Mouse (Mus musculus) CH12.LX (cell line): ENCODE data around the gene Ficd. TPM values are rescaled to one million over a fixed set of nuclear protein-coding genes. Genes with fewer than 3 reads are reported as not detected.

ENCODE experiments used
- DNase-seq: peaks from one replicate; pipeline ENCODE4 v3.0.0-alpha.2; 2013; ENCODE audit errors: extremely low read depth
- H3K27ac ChIP-seq: 2 replicates; pipeline ENCODE4 v1.5.1; 2012; ENCODE audit warnings: low read depth, mild to moderate bottlenecking, control low read depth, moderate library complexity; ENCODE audit not compliant: insufficient read depth
- H3K27me3 ChIP-seq: replicated peaks from 2 replicates; pipeline ENCODE3; 2012; ENCODE audit warnings: inconsistent platforms
- H3K36me3 ChIP-seq, 2 experiments: replicated peaks in 1 of 2; 2 replicates each; pipeline versions ENCODE3 to v1.6.1; 2012; ENCODE audit warnings: inconsistent platforms in 1 of 2, low read length in 1 of 2, mild to moderate bottlenecking in 1 of 2, mixed read lengths in 1 of 2, moderate library complexity in 1 of 2; ENCODE audit not compliant: control insufficient read depth in 1 of 2, insufficient read depth in 1 of 2
- H3K4me1 ChIP-seq, 2 experiments: 2 replicates each; pipeline ENCODE4 v1.6.1; 2012; ENCODE audit warnings: inconsistent platforms in 1 of 2, moderate library complexity in 1 of 2; ENCODE audit not compliant: insufficient read depth in 2 of 2, control insufficient read depth in 1 of 2
- H3K4me2 ChIP-seq: 2 replicates; pipeline ENCODE4 v1.6.1; 2012; ENCODE audit warnings: low read depth, mild to moderate bottlenecking, control low read depth; ENCODE audit not compliant: poor library complexity, insufficient read depth, severe bottlenecking
- H3K4me3 ChIP-seq, 3 experiments: fragments of 150-350 bp in 1 of 3; sonication (generic) in 1 of 3; replicated peaks in 1 of 3; 2 replicates each; pipeline versions ENCODE3 to v1.5.1; 2011 to 2012; ENCODE audit warnings: low read depth in 2 of 3, low read length in 2 of 3, mild to moderate bottlenecking in 2 of 3, moderate library complexity in 2 of 3, control low read depth in 1 of 3, improper control_type of control experiment in 1 of 3, inconsistent platforms in 1 of 3, mixed read lengths in 1 of 3; ENCODE audit not compliant: poor library complexity in 1 of 3
- H3K79me2 ChIP-seq: replicated peaks from 2 replicates; pipeline ENCODE4 v1.6.1; 2012; ENCODE audit warnings: mild to moderate bottlenecking, moderate library complexity; ENCODE audit not compliant: control insufficient read depth, poor library complexity, insufficient read depth, severe bottlenecking; ENCODE audit errors: extremely low read depth
- H3K9ac ChIP-seq: 2 replicates; pipeline ENCODE4 v1.6.1; 2012; ENCODE audit warnings: low read depth, mild to moderate bottlenecking, control low read depth, moderate library complexity; ENCODE audit not compliant: insufficient read depth
- H3K9me3 ChIP-seq: replicated peaks from 2 replicates; pipeline ENCODE3; 2012; ENCODE audit warnings: low read length, inconsistent platforms, mixed read lengths
- ELF1 ChIP-seq: IDR thresholded peaks from 2 replicates; pipeline ENCODE4 v1.6.1; 2014; ENCODE audit warnings: low read depth, mild to moderate bottlenecking, inconsistent platforms, low read length, improper control_type of control experiment
- EP300 ChIP-seq: IDR thresholded peaks from 2 replicates; pipeline ENCODE4 v1.6.1; 2011; ENCODE audit warnings: low read length, improper control_type of control experiment
- ETS1 ChIP-seq: conservative IDR thresholded peaks from 2 replicates; pipeline ENCODE4 v1.6.1; 2012; ENCODE audit warnings: low read depth, mild to moderate bottlenecking, inconsistent platforms, low read length, improper control_type of control experiment, moderate library complexity
- HCFC1 ChIP-seq: IDR thresholded peaks from 2 replicates; pipeline ENCODE4 v1.6.1; 2012; ENCODE audit warnings: low read depth, mild to moderate bottlenecking, inconsistent platforms, low read length, improper control_type of control experiment
- IRF4 ChIP-seq: IDR thresholded peaks from 2 replicates; pipeline ENCODE4 v1.6.1; 2014; ENCODE audit warnings: low read depth, mild to moderate bottlenecking, inconsistent platforms, low read length, improper control_type of control experiment
- JUN ChIP-seq: IDR thresholded peaks from 2 replicates; pipeline ENCODE4 v1.6.1; 2011; ENCODE audit warnings: low read depth, mild to moderate bottlenecking, low read length, improper control_type of control experiment, moderate library complexity; ENCODE audit not compliant: insufficient read depth
- KAT2A ChIP-seq: IDR thresholded peaks from 2 replicates; pipeline ENCODE4 v1.6.1; 2012; ENCODE audit warnings: low read length, improper control_type of control experiment, inconsistent platforms; ENCODE audit not compliant: insufficient replicate concordance
- MEF2A ChIP-seq: IDR thresholded peaks from 2 replicates; pipeline ENCODE4 v1.6.1; 2014; ENCODE audit warnings: low read depth, mild to moderate bottlenecking, inconsistent platforms, low read length, improper control_type of control experiment, borderline replicate concordance
- NELFE ChIP-seq: IDR thresholded peaks from 2 replicates; pipeline ENCODE4 v1.6.1; 2011; ENCODE audit warnings: low read depth, low read length, improper control_type of control experiment
- POLR2AphosphoS2 ChIP-seq: IDR thresholded peaks from 2 replicates; pipeline ENCODE4 v1.6.1; 2011; ENCODE audit warnings: low read depth, low read length, improper control_type of control experiment
- RAD21 ChIP-seq: IDR thresholded peaks from 2 replicates; pipeline ENCODE4 v1.6.1; 2011; ENCODE audit warnings: low read depth, mild to moderate bottlenecking, low read length, improper control_type of control experiment, moderate library complexity
- SMC3 ChIP-seq: IDR thresholded peaks from 2 replicates; pipeline ENCODE4 v1.6.1; 2011; ENCODE audit warnings: low read depth, low read length, improper control_type of control experiment
- TCF12 ChIP-seq: IDR thresholded peaks from 2 replicates; pipeline ENCODE4 v1.6.1; 2014; ENCODE audit warnings: low read depth, mild to moderate bottlenecking, inconsistent platforms, low read length, improper control_type of control experiment
- UBTF ChIP-seq: IDR thresholded peaks from 2 replicates; pipeline ENCODE4 v1.6.1; 2012; ENCODE audit warnings: low read depth, mild to moderate bottlenecking, inconsistent platforms, low read length, improper control_type of control experiment, moderate library complexity
- USF2 ChIP-seq: conservative IDR thresholded peaks from 2 replicates; pipeline ENCODE4 v1.6.1; 2011; ENCODE audit warnings: low read depth, low read length, improper control_type of control experiment
- ZC3H11A ChIP-seq: IDR thresholded peaks from 2 replicates; pipeline ENCODE4 v1.6.1; 2012; ENCODE audit warnings: low read depth, mild to moderate bottlenecking, inconsistent platforms, low read length, improper control_type of control experiment
- ZKSCAN1 ChIP-seq: IDR thresholded peaks from 2 replicates; pipeline ENCODE4 v1.6.1; 2012; ENCODE audit warnings: low read depth, inconsistent platforms, low read length, improper control_type of control experiment, borderline replicate concordance
- ZMIZ1 ChIP-seq: IDR thresholded peaks from 2 replicates; pipeline ENCODE4 v1.6.1; 2012; ENCODE audit warnings: low read depth, mild to moderate bottlenecking, inconsistent platforms, low read length, improper control_type of control experiment
- dilution Hi-C: fragments of 300-500 bp; cut with MboI; formaldehyde crosslinking; loops from 2 replicates; pipeline ENCODE4 v1.14.3; 2020; ENCODE audit warnings: low sequenced_read_pairs; ENCODE audit not compliant: extremely low pct_unique_long_range_greater_than_20kb, extremely low pct_ligation_motif_present
- in situ Hi-C: fragments of 300-500 bp; cut with MboI; formaldehyde crosslinking; loops from 3 replicates; pipeline ENCODE4 v1.14.3; 2019; ENCODE audit warnings: low sequenced_read_pairs, low pct_ligation_motif_present, low pct_unique_long_range_greater_than_20kb, mixed read lengths
- polyA plus RNA-seq: library from polyadenylated mRNA; unstranded; fragments of >175 nt; gene quantifications from 2 replicates; pipeline ENCODE4 v1.2.1, GENCODE M21; 2012; ENCODE audit warnings: low read depth; ENCODE audit not compliant: insufficient read length
- total RNA-seq, 2 experiments: library from RNA; depleted of rRNA; stranded (reverse); fragments of 300-350 nt in 1 of 2; fragments of >200 nt in 1 of 2; gene quantifications; 2 replicates each; pipeline ENCODE4 v1.2.3; 2012 to 2014

Gene Ficd
- total and polyA plus RNA-seq, 3 experiments, result 2.4 to 2.5 (median 2.4) TPM

DNA sequence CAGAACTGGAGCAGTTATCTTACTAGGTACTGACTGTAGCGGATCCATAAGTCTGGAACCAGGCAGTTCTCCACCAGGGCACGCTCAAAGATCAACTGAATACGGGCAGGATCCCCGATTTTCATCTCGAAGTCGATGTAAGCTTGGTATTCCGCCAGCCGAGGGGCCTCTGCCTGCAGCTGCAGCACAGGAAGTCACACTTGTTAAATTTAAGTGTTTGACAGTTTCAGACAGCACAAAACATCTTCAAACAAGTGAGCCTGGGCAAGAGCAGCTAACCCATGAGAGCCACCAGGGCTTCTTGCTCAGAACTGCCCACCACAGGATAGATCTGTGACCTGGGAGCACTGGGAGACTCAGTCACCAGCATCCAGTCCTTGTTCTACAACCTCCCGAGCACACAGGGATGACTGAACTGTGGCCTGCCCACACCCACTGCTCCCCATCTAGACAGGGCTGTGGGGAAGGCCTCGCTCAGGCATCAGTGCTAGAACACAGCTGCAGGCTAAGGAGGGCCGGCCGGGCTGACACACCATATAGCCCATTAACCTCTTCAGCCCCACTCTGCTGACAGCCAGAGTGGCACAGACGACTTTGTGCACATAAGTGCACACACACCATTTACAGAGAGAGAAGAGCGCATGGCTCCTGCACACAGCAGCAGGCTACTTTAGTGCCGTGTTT lies 19.9 kb downstream of the Ficd start:
- Histone ChIP-seq H3K36me3 (peaks cover 96 to 98% of the 10 kb centered on the region in 2 experiments), H3K79me2 (peaks cover 4% of the 10 kb centered on the region), H3K27me3 (no peaks in the 10 kb centered on the region), H3K4me2 (no peak overlapping the region), H3K27ac (no peak overlapping the region), H3K9me3 (no peaks in the 10 kb centered on the region), H3K4me1 (no peaks in the 10 kb centered on the region; a peak in 1 of 4 replicates), H3K9ac (no peak overlapping the region), H3K4me3 (no peak overlapping the region)
- dilution Hi-C loops (no loop called here), in situ Hi-C loops (no loop called here)
- no peak for DNase-seq
- no peak for TF ChIP-seq IRF4
- TF ChIP-seq SMC3, result no peak
- no peak for TF ChIP-seq USF2
- TF ChIP-seq HCFC1, result no peak
- no peak for TF ChIP-seq ZC3H11A
- no peak for TF ChIP-seq ZKSCAN1
- TF ChIP-seq MEF2A, result no peak
- TF ChIP-seq NELFE, result no peak
- TF ChIP-seq TCF12, result no peak
- no peak for TF ChIP-seq JUN
- TF ChIP-seq KAT2A, result no peak
- no peak for TF ChIP-seq UBTF
- TF ChIP-seq ELF1, result no peak
- no peak for TF ChIP-seq ETS1
- no peak for TF ChIP-seq EP300
- TF ChIP-seq RAD21, result no peak

DNA sequence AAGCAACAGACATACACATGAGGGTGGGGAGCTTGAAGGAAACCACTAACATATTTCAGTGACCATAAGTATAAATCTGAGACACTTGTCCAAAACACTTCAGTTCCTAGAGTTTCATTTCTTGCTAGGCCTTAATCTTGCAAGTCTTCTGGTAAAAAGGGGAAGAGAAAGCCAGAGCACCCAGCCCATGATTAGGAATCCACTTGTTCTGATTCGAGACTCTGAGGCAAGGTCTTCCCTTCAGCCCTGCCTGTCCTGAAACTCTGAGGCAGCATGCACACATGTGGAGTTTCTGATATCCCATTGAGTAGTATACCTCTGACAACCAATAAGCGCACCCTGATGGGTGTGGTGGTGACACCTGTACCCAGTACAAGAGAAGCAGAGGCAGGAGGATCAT lies 26.0 kb downstream of the Ficd start:
- Histone ChIP-seq H3K9me3 (no peaks in the 10 kb centered on the region), H3K9ac (no peak overlapping the region), H3K4me1 (peaks cover 16 to 41% of the 10 kb centered on the region in 2 experiments), H3K4me2 (no peak overlapping the region), H3K27me3 (no peaks in the 10 kb centered on the region), H3K27ac (no peak overlapping the region), H3K36me3 (peaks cover 68 to 92% of the 10 kb centered on the region in 2 experiments)
- in situ Hi-C loops, result no loop called here
- dilution Hi-C loops, result no loop called here
- no peak for TF ChIP-seq JUN
- no peak for TF ChIP-seq ZMIZ1
- TF ChIP-seq ZKSCAN1, result no peak
- no peak for TF ChIP-seq EP300
- no peak for TF ChIP-seq POLR2AphosphoS2
- TF ChIP-seq, all 38 proteins: peak for 0
- no peak overlapping the region for H3K4me3 ChIP-seq
- H3K79me2 ChIP-seq, result peaks cover 48% of the 10 kb centered on the region
- DNase-seq, result no peak
